In genomic region chr7:105534162-105534561, GRCm38 (mm10) we compare ENCODE assay signal across 16 mouse cellular contexts. TPM values are rescaled to one million over a fixed set of nuclear protein-coding genes. Genes with fewer than 3 reads are reported as not detected.
A peak's percentile ranks its signal among the peaks of the same experiment; 100 is the strongest.
DNase-seq lines count a peak whose midpoint lies in the region; ATAC-seq and TF ChIP-seq lines count a peak whose summit lies in the region.
"Had no signal": no experiment of that assay in that cellular context is flagged by ENCODE, and none has a peak within 500 bp of the region (broad histone marks: within the 10 kb centered on the region; RNA-seq: fewer than 3 reads in every experiment).

No protein-coding gene starts in this region.

- H3K9ac ChIP-seq in kidney, postnatal 0 days (ENCODE audit: low read depth, low read length) = no peak overlapping the region
- no peak overlapping the region for H3K9ac ChIP-seq in kidney, embryonic 16.5 days (replicated peaks; ENCODE audit: low read length)
- no peak overlapping the region for H3K9ac ChIP-seq in kidney, embryonic 15.5 days
- H3K9ac ChIP-seq: embryonic facial prominence, embryonic 15.5 days; heart, embryonic 12.5 days; hindbrain, embryonic 14.5 days had no signal

- H3K27ac ChIP-seq in kidney, postnatal 0 days = no peak overlapping the region
- H3K27ac ChIP-seq in kidney, embryonic 16.5 days (ENCODE audit: low read length) = no peak overlapping the region
- H3K27ac ChIP-seq in kidney, embryonic 15.5 days = no peak overlapping the region
- H3K27ac ChIP-seq: embryonic facial prominence, embryonic 15.5 days; hindbrain, embryonic 14.5 days had no signal

- H3K4me2 ChIP-seq in kidney, postnatal 0 days (ENCODE audit: low read length) = no peak overlapping the region
- H3K4me2 ChIP-seq in kidney, embryonic 16.5 days (replicated peaks; ENCODE audit: low read depth, low read length) = no peak overlapping the region
- no peak overlapping the region for H3K4me2 ChIP-seq in kidney, embryonic 15.5 days
- H3K4me2 ChIP-seq: embryonic facial prominence, embryonic 15.5 days; heart, embryonic 12.5 days; hindbrain, embryonic 14.5 days had no signal

- no peaks in the 10 kb centered on the region for H3K27me3 ChIP-seq in kidney, postnatal 0 days (ENCODE audit: insufficient read depth, low read length)
- no peaks in the 10 kb centered on the region for H3K27me3 ChIP-seq in kidney, embryonic 16.5 days (ENCODE audit: insufficient read depth, low read length)
- H3K27me3 ChIP-seq in kidney, embryonic 15.5 days = no peaks in the 10 kb centered on the region
- H3K27me3 ChIP-seq: embryonic facial prominence, embryonic 15.5 days; heart, embryonic 12.5 days had no signal

- no peaks in the 10 kb centered on the region for H3K36me3 ChIP-seq in kidney, postnatal 0 days (ENCODE audit: insufficient read depth, low read length)
- no peaks in the 10 kb centered on the region for H3K36me3 ChIP-seq in kidney, embryonic 16.5 days (ENCODE audit: insufficient read depth, low read length)
- no peaks in the 10 kb centered on the region for H3K36me3 ChIP-seq in kidney, embryonic 15.5 days
- H3K36me3 ChIP-seq: embryonic facial prominence, embryonic 15.5 days; heart, embryonic 12.5 days had no signal

- no peak for ATAC-seq in kidney, postnatal 0 days (replicated peaks; ENCODE audit: low FRiP score, low read depth)
- ATAC-seq in kidney, embryonic 16.5 days (ENCODE audit: low FRiP score, low TSS enrichment) = no peak
- ATAC-seq in kidney, embryonic 15.5 days (replicated peaks; ENCODE audit: low FRiP score) = no peak
- ATAC-seq: forebrain, embryonic 16.5 days had no signal

- H3K4me1 ChIP-seq in kidney, postnatal 0 days (replicated peaks; ENCODE audit: insufficient read depth, low read length) = no peaks in the 10 kb centered on the region
- H3K4me1 ChIP-seq in kidney, embryonic 16.5 days (ENCODE audit: insufficient read depth, low read length) = no peaks in the 10 kb centered on the region
- H3K4me1 ChIP-seq in kidney, embryonic 15.5 days = no peaks in the 10 kb centered on the region
- H3K4me1 ChIP-seq: embryonic facial prominence, embryonic 15.5 days; heart, embryonic 12.5 days had no signal

- TF ChIP-seq CTCF in kidney, postnatal 0 days (IDR thresholded peaks at IDR 0.05; ENCODE audit: low read depth) = peak; percentile 47

- H3K9me3 ChIP-seq in kidney, postnatal 0 days (replicated peaks; ENCODE audit: low read length) = no peaks in the 10 kb centered on the region
- no peaks in the 10 kb centered on the region for H3K9me3 ChIP-seq in kidney, embryonic 16.5 days (ENCODE audit: low read length)
- H3K9me3 ChIP-seq in kidney, embryonic 15.5 days (replicated peaks) = no peaks in the 10 kb centered on the region
- H3K9me3 ChIP-seq: embryonic facial prominence, embryonic 15.5 days; heart, embryonic 12.5 days had no signal

- H3K4me3 ChIP-seq in kidney, postnatal 0 days (replicated peaks; ENCODE audit: low read depth, low read length) = no peak overlapping the region
- no peak overlapping the region for H3K4me3 ChIP-seq in kidney, embryonic 16.5 days (ENCODE audit: low read length)
- no peak overlapping the region for H3K4me3 ChIP-seq in kidney, embryonic 15.5 days (replicated peaks)
- H3K4me3 ChIP-seq: embryonic facial prominence, embryonic 15.5 days; heart, embryonic 12.5 days had no signal

- DNase-seq in kidney, postnatal 0 days (ENCODE audit: low spot score) = peak; percentile 27
- DNase-seq in retina, embryonic 14.5 days (ENCODE audit: low spot score) = peak; percentile 44
- no peak for DNase-seq in retina, postnatal 1 day
- peak; percentile 32 for DNase-seq in R1 (ENCODE audit: low read depth, low spot score)
- DNase-seq in urinary bladder, adult 18-20 months (ENCODE audit: low spot score in 2 of 2) = no peak
- DNase-seq: adrenal gland, adult 8-10 months; cerebellum, postnatal 25 days; gastrocnemius, postnatal 25 days; kidney, postnatal 10 days; right cerebral cortex, postnatal 4 days had no signal

- WGBS in kidney, postnatal 0 days = 76% methylated on average over 3 of the region's 3 CpGs
- 84% methylated on average over 3 of the region's 3 CpGs for WGBS in kidney, embryonic 16.5 days
- WGBS in kidney, embryonic 15.5 days = 82% methylated on average over 3 of the region's 3 CpGs

RNA-seq across cellular contexts. Expression of gene Smpd1, which starts 20.0 kb away (rescaled TPM):
- 60.5 and 60.7 TPM in 2 replicates for polyA plus RNA-seq in kidney, postnatal 0 days (2015; fragmentation: Nextera tagmentation; extraction: Ambion mirVana)
- 58.7 and 60.7 TPM in 2 replicates for polyA plus RNA-seq in kidney, embryonic 16.5 days (2015; fragmentation: Nextera tagmentation; extraction: Ambion mirVana)
- polyA plus RNA-seq in kidney, embryonic 15.5 days (2015; fragmentation: Nextera tagmentation; extraction: Ambion mirVana) = 44.7 and 47.7 TPM in 2 replicates

RNA-seq across cellular contexts. Expression of gene Apbb1, which starts 47.3 kb away (rescaled TPM):
- polyA plus RNA-seq in kidney, postnatal 0 days (2015; fragmentation: Nextera tagmentation; extraction: Ambion mirVana) = 31.4 and 34.1 TPM in 2 replicates
- 62.1 and 62.2 TPM in 2 replicates for polyA plus RNA-seq in kidney, embryonic 16.5 days (2015; fragmentation: Nextera tagmentation; extraction: Ambion mirVana)
- 45.9 and 56.9 TPM in 2 replicates for polyA plus RNA-seq in kidney, embryonic 15.5 days (2015; fragmentation: Nextera tagmentation; extraction: Ambion mirVana)

RNA-seq across cellular contexts. Expression of gene Cavin3, which starts 52.1 kb away (rescaled TPM):
- polyA plus RNA-seq in kidney, postnatal 0 days (2015; fragmentation: Nextera tagmentation; extraction: Ambion mirVana) = 68.0 and 75.8 TPM in 2 replicates
- 59.4 and 75.7 TPM in 2 replicates for polyA plus RNA-seq in kidney, embryonic 16.5 days (2015; fragmentation: Nextera tagmentation; extraction: Ambion mirVana)
- 53.4 and 72.0 TPM in 2 replicates for polyA plus RNA-seq in kidney, embryonic 15.5 days (2015; fragmentation: Nextera tagmentation; extraction: Ambion mirVana)

Comparison
In these comparisons a context has a peak if more than half of its experiments do, and no peak if none do; other contexts are left out.
1. DNase-seq: peak in kidney, postnatal 0 days (single experiment), retina, embryonic 14.5 days (single experiment) and R1 (single experiment); none in retina, postnatal 1 day (single experiment) and urinary bladder, adult 18-20 months (0 of 2).